Mouse (Mus musculus) natural killer cell, adult 2 months (primary cell): ENCODE measurements around the gene Rnf181.

Experiments used
- DNase-seq, 2 experiments: peaks; one replicate each; pipeline ENCODE4 v3.0.0; 2022; ENCODE audit warnings: low spot score in 2 of 2

Gene Rnf181

DNA sequence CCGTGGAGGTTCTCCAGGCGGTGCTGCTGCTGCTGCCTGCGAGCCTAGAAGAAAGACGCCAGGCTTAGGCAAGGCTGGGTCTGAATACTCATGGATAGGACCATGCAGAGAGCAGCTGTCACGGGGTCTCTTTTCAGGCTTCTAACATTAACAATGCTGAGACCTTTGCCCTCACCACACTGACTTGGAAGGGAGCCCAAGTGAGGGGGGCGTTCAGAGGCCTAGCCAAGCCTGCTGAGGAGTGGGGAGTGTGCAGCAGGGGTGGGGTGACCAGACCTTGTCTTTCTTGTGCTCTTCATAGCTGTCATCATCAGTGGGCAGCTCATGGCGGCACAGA, 6.2 kb downstream of the Rnf181 start:
- no peak for DNase-seq

DNA sequence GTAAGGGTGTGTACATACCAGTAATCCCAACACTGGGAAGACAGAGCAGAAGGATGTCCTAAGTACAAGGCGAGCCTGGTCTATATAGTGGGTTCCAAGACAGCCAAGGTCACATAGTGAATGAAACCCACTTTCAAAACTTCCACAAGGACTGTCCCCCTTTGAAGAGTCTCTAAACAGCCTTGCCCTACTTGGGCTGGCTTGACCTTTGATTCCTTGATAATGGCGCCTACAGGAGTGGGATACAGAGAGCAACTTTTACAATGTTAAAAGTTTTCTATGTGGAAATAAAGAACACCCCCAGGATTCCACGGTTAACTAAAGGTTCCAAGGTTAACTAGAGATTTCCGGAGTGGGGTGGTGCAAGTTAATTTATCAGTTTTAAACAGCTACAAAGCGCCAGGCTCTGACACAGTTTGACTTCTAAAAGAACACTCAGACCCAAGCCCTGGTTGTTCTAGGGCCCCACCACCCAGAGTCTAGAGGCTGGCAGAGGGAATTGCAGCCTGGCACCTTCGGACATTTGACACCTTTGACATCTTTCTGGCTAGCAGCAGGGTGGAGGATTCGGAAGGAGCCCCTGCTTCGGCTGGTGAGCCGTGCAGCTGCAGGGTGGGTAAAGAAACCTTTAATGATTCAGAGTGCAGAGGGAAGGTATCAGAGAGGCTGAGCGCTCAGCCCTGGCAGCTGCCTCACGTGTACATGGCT, 6.7 kb downstream of the Rnf181 start:
- DNase-seq = no peak

DNA sequence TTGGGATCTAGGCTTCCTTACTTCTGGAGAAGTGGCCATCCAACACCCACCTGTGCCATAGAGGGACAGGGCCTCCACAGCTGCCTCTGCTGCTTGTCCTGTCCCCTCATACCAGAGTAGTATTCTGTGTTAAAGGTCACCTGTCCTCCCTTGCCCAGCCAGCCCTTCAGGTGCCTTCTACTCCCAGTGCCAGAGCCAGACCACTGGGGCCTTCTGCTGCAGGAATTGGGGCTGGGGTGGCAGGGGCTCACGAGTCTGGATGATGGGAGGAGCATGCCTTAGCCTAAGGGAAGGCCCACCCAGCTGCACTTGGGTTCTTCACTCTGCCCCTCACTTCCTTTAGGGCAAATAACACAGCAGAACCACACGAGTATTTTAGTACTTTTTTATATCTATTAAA, 7.4 kb downstream of the Rnf181 start:
- no peak for DNase-seq

DNA sequence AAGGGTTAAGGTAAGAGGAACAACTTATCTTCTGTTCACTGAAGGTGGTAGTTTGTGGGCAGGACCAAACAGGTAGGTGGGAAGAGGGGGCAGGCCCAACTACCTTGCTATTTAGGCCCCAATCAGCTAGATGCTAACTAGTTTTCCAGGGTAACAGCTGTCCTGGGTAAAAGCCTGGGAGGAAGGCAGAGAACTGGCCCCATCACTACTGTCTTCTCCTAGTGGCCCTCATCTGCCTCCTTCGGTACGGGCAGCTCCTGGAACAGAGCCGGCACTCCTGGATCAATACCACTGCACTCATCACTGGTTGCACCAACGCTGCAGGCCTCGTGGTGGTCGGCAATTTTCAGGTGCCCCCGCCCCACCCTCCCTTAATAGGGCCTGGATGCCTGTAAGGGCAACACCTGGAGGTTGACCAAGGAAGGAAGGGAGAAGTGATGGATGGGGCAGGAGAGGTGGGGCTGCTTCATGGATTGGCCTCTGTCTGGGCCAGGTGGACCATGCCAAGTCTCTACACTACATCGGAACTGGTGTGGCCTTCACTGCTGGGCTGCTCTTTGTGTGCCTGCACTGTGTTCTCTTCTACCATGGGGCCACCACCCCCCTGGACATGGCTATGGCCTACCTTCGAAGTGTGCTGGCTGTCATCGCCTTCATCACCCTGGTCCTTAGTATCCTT, 8.5 kb downstream of the Rnf181 start:
- no peak for DNase-seq

DNA sequence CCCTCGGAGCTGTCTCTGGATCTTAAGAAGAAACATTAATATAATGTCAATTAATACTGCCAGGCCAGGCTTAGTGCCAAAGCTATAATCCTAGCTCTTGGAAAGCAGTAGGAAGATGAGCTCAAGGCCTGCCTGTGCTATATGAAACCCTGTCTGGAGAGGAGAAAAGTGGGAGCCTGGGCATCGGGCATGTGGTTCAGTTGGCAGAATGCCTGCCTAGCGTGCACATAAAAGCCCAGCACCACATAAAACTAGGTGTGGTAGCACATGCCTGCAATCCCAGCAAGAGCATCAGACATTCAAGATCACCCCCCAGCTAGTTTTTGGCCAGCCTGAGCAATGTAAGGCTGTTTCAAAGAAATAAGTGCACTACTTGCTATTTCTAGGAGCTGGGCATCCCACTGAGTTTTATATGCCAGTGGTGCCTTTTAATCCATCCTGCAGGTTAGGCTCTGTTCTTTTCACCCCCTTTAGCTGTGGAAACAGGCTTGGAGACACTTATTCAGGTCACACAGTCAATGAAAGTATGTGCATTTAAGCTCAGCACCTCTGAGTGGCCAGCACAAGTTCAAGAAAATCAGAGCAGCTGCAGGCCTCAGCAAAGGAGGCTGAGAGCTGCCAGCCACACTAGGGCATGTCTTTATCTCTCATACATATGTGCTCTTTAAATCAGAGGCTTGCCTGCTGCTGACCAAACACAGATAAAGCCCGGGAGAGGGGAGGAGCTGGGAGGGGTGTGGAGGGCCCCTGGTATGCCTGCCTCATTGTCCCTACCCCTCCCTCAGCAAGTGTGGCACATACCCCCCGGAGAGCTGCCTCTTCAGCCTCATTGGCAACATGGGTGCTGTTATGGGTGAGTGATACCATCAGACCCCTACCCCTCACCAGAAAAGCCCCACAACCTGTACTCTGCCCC, 9.3 kb downstream of the Rnf181 start:
- no peak for DNase-seq

DNA sequence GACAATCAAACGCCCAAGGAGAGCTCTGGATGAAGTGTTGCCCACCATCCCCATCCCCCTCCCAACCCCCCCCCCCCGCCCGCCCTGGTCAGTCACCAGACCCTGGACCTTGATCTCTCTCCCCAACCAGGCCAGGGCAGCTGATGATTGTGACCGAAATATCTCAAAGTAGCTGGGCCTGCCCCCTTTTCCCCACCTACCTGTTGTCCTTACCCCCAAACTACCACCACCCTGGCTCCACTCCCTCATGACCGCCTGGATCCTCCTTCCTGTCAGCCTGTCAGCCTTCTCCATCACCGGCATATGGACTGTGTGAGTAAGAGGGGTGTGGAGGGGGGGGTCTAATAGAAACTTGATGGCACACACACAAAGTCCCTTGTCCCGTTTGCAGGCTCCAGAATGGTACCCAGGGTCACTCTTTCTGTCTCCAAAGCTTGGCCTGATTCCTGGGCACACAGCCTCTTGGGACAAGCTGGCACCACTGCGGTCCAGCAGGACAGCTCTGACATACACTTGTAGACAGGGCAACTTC, 10.7 kb downstream of the Rnf181 start:
- no peak for DNase-seq

DNA sequence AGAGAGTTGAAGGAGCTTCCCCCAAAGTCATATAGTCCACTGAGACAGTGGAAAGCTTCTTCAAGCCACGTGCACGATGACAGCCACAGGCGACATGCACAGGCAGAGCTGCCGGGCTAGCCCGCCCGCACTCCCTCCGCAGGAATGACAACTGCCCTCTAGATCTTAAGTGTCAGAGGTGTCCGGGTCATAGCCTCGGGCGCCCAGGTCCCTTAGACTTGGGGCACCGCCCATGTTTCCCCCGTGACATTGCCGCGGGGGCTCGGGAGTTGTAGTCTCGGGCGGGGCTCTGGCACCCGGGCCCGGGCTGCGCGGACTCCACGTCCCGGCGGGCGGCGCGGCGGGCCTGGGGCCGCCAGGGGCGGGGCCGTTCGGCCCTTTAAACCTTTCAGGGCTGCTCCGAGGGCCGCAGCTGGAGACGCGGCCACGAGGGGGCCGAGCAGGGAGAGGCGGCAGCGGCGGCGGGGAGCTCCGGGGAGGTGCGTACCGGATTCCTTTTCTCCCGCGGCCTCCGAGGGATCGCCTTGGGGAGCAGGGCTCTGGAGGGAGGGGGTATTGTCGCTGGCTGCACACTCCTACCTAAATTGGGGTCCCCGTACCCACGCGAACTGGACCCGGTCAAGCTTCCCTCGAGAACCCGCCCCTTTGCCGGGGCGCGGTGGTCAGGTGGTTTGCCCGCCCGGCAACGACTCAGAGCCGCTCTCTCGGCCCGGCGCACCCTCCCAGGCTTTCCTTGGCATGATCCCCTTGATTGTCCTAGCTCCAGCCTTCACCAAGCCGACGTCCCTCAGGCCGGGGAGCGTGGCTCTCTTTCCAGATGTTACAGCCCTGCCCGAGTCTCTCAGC, 11.5 kb downstream of the Rnf181 start, which contains the start of gene Tmem150a:
TSS of gene Tmem150a (plus strand) at position 382 of the 846 bp plus-strand sequence.
- DNase-seq = peak; percentile 61 to 67

DNA sequence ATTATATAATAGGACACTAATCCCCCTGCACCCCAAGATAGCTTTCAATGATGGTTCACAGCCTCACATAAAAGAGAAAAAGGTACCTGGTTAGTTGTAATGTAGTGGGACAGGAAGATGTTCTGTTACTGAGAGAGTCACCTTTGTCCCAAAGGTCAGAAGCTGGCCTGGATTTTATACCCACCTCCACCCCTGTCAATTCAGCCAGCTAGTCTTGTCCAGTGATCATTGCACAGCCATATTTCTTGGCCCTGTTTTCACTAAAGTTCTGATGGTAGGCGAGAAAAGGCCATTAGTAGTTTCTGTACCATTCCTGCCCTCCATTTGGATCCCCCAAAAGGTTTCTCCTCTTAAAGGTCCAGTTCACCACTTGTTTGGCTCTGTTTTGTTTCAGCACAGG, 12.7 kb downstream of the Rnf181 start:
- no peak for DNase-seq

DNA sequence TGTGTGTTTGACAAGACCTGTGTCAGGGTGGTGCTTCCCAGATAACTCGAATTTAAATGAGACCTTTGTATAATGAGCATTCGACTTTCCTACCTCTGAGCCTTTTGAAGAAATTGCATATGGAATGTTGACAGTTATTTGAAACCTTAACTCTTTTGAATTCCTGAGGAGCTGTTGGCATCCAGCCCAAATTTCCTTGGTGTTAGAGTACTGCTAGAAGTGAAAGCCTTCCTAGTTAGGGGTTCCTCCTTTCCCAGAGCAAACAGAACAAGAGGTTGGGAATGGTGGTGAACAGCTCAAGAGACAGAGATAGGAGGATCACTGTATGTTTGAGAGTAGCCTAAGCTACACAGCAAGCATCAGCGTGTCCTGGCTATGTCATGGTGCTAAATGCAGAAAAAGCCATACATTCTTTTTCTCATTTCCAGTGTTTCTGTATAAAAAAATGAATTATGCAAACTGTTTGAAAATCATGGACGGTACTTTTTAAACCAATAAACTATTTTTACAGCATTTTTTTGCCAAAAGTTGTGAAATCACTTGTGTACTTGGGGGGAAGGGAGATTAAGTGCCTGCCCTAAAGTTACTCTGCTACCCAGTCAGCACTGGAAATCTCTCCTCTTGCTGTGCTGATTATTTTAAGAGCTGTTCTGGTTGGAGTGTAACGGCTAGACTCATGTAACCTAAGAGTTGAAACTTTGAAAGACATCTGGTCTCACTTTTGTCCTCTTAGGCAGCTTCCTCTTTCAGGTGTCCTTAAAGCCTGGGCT, 13.9 kb downstream of the Rnf181 start:
- no peak for DNase-seq

DNA sequence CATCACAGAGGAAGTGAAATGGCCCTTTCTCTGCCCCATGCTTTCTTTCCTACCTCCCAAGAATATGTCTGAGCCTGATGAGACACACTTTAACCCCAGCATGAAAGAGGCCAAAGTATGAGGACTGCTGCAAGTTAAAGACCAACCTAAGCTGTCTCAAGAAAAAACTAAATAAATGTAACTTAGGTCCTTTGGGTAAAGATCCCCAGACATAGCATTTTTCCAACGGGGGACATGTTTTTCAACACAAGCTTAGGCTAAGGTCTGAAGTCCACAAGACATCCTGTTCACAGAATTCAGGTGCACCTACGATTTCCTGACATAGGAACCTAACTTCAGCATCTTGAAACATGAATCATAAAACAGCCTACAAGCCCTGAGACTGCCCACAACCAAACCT, 16.5 kb downstream of the Rnf181 start:
- no peak for DNase-seq

DNA sequence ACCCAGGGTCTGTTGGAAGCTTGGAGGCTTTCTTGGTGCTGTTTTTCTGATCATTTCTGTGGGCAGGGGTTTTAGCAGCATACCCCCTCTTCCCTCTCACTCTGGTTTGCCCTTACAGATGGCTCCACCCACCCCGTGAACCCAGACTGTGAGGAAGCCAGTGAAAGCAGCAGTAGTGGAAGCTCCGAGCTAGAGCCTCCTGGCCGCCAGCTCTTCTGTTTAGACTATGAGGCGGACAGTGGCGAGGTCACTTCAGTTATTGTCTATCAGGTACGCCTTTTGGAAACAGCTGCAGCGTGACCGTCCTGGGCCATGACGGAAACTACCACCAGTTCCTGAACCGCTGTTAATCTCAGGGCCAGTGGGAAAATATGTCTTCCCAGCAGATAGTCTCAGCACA, 18.3 kb downstream of the Rnf181 start:
- no peak for DNase-seq

DNA sequence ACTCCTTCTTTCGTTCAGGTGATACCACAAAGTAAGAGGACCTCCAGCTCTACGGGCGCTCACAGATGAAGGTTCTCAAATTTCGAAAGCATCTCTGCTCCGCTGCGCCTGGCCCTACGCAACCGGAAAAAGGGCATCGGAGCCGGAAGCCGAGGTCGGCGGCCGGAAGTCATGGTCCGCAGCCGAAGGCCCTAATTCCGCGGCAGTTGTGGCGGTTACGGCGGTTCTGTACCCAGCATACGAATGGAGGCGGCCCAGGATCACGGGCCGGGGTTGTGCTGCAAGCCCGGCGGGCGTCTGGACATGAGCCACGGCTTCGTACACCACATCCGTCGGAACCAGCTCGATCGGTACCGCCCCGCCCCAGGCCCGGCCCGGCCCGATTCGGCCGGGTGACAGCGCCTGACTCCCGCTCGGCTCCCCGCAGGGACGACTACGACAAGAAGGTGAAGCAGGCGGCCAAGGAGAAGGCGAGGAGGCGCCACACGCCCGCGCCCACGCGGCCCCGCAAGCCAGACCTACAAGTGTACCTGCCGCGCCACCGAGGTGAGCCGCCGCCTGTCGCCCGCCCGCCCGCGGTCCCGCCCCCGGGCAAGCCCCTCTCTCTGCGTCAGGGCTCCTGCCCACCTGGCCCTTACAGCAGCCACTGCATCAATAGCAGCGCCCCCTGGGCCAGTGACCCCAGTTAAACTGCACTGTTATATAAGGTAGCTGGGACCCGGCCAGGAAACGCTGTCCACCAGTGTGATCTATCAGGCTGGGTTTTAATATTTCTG, 19.4 kb downstream of the Rnf181 start, which contains the start of gene 0610030E20Rik:
TSS of gene 0610030E20Rik (plus strand) at position 152 of the 776 bp plus-strand sequence.
- peak; percentile 72 to 75 for DNase-seq

DNA sequence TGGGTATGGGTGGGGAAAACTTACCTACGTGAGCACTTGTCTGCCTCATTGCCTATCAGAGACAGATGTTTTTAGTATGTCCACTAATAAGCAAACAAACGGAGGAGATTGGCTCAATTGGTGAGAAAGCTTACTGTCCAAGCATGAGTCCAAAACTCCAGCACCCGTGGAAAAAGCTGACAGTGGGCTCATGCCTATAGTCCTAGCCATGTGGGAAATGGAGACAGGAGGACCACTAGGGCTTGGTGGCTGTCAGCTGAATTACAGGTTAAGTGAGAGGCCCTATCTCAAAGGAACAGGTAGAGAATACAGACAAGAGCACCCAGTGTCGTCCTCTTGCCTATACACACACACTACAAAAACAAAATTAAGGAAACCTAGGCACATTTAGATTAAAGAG, 20.5 kb downstream of the Rnf181 start:
- no peak for DNase-seq

DNA sequence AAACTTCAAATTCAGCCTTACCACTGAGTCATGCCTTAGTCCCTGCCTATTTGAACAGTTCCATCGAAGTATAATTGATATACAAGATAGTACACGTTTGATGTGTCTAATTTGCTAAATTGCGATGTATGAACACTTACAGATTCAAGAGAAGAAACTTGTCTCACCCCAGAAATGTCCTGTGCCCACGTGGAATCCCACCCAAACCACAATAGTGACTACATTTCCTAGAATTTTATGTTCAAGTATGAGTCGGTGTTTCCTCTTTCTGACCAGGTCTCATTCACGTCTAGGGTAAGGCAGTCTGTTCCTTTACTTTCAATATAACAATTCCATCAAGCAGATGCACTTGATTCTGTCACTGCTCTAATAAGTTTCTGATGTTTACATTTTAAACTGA, 21.1 kb downstream of the Rnf181 start:
- no peak for DNase-seq

DNA sequence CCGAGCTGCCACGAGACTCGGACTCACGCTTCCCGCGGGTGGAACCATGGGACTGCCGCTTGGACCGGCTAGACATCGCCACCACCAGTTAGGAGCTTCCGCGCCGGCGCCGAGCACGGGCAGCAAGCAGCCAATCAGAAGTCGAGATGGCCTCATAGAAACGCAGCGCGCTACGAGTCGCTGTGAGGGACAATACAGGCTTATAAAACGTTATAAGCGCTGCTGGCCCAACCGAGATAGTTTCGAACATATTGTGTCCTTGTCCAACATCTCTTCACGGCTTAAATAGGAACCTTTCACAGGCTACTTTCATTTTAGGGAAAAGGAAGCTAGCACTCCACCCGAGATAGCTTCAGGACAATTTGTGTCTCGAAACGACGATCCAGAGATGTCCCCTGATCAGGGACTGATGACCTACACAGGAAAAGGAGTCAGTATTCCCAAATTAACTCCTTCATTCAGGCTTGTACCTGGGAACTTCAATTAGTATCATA, 21.6 kb downstream of the Rnf181 start, which contains the start of gene Usp39:
TSS of gene Usp39 (minus strand) at position 111 of the 494 bp plus-strand sequence.
- peak; percentile 83 to 89 for DNase-seq

DNA sequence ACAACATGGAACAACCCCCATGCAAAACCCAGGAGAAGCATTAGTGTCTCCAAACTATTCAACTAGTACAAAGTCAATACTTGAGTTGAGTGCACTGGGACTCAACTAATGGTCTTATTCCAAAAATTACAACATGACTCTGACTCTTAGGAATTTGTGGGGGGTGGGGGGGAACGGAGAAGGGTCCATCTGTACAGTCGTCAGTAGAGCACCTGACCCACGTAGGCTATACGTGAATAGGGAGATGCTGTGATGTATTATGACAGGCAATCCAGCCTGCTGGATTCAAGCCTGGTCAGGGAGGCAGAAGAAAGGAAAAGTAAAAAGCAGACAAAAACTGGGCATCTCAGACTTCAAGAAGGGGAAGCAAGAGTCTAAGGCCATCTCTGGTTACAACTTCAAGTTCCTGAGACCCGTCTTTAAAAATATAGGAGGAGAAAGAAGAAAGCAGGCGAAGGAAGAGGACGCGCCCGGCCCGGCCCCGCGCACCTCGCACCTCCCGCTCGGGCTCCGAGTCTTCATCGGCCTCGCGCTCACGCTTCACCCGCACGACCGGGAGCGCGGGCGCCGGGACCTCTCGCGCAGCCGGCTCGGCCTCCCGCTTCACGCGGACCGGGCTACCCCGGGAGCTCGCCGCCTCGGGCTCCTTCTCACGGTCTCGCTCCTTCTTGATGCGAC, 22.2 kb downstream of the Rnf181 start:
- no peak for DNase-seq

DNA sequence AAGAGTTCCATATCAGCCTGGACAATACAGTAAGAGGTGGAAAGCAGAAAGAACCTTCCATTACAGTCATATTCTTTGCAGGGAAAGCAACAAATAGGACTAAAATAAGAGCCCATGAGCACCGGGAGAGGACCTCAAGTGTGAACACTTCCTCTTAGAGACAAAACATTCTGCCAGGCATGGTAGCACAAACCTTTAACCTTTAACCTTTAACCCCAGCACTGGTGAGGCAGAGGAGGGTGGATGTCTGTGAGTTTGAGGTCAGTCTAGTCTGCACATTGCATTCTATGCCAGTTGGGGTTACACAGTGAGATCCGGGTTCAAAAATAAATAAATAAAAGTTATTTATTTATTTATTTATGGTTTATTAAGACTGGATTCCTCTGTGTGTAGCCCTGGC, 26.3 kb downstream of the Rnf181 start:
- DNase-seq = no peak

DNA sequence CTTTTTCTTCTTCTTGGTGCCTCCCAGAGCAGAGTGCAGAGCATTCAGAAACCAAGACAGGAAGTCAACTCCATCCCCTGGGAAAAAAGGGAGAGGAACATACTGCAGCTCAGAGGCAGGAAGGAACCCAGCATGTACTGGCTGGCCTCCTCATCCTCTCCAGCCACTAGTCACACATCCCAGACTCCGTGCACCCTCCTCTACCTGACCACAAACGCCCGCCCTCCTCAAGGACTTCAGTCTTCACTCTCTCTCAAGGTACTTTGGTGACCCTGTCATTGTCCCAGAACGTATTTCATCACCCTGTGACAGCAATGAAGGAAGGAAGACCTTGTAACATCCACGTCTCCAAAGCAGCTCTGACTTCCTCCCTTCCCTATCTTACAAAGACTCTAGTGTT, 33.6 kb downstream of the Rnf181 start:
- DNase-seq = no peak

DNA sequence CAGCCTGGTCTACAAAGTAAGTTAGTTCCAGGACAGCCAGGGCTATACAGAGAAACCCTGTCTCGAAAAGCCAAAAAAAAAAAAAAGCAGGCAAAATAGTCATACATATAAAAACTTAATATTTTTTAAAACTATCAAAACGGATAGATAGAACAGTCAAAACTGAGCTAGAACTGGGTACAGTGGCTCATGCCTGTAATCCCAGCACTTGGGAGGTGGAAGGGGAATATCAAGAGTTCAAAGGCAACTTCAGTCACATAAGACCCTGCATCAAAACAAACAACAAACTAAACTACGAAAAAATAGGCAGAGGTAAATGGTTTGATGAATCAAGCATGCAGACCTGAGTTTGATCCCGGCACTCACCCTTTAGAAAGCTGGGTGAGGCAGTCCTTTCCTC, 36.6 kb downstream of the Rnf181 start:
- no peak for DNase-seq
